Mouse (Mus musculus) G1E-ER4 (cell line): ENCODE results near the gene Mcm2. TPM values are rescaled to one million over a fixed set of nuclear protein-coding genes. Genes with fewer than 3 reads are reported as not detected.

Source experiments
- GATA1 ChIP-seq: IDR thresholded peaks from one replicate; pipeline ENCODE4 v1.8.0; 2012; ENCODE audit warnings: low read length, inconsistent platforms
- polyA plus RNA-seq: library from polyadenylated mRNA; stranded (reverse); fragments of >175 nt; gene quantifications from 2 replicates; pipeline ENCODE4 v1.2.3, GENCODE M21; 2012

The Mcm2 gene
- polyA plus RNA-seq, 1 experiment, result 1,088 TPM

GRCm38 (mm10) chr6:88905042-88905441 is 6.5 kb upstream of the Mcm2 start:
- no peak for TF ChIP-seq GATA1

- no peak for TF ChIP-seq GATA1
These were observed 5.9 kb upstream of the Mcm2 start for GRCm38 (mm10) chr6:88904456-88904974.

- no peak for TF ChIP-seq GATA1
These were observed 5.1 kb upstream of the Mcm2 start for GRCm38 (mm10) chr6:88903708-88904107.

- TF ChIP-seq GATA1, result no peak
These were observed 3.6 kb upstream of the Mcm2 start, which contains the start of gene Tpra1 for GRCm38 (mm10) chr6:88901947-88902820. Gene Tpra1, plus strand, starts transcription at chr6:88902251.

GRCm38 (mm10) chr6:88901471-88901870 is 2.9 kb upstream of the Mcm2 start:
- no peak for TF ChIP-seq GATA1

- TF ChIP-seq GATA1, result no peak
These were observed 1.0 kb upstream of the Mcm2 start for GRCm38 (mm10) chr6:88899628-88900027.

- TF ChIP-seq GATA1, result no peak
These were observed 506 bp upstream of the Mcm2 start for GRCm38 (mm10) chr6:88899086-88899485.

- no peak for TF ChIP-seq GATA1
These were observed 1.3 kb downstream of the Mcm2 start for GRCm38 (mm10) chr6:88897246-88897645.

- TF ChIP-seq GATA1, result no peak
These were observed 2.6 kb downstream of the Mcm2 start for GRCm38 (mm10) chr6:88895943-88896342.

GRCm38 (mm10) chr6:88893559-88893958 is 5.0 kb downstream of the Mcm2 start:
- TF ChIP-seq GATA1, result no peak

GRCm38 (mm10) chr6:88890832-88891231 is 7.7 kb downstream of the Mcm2 start:
- no peak for TF ChIP-seq GATA1

- no peak for TF ChIP-seq GATA1
These were observed 9.1 kb downstream of the Mcm2 start for GRCm38 (mm10) chr6:88889410-88890042.

- no peak for TF ChIP-seq GATA1
These were observed 12.1 kb downstream of the Mcm2 start for GRCm38 (mm10) chr6:88886417-88886967.

GRCm38 (mm10) chr6:88885644-88886416 is 12.8 kb downstream of the Mcm2 start:
- no peak for TF ChIP-seq GATA1

- TF ChIP-seq GATA1, result no peak
These were observed 13.9 kb downstream of the Mcm2 start for GRCm38 (mm10) chr6:88884690-88885089.
